Mouse (Mus musculus): ENCODE measurements around the gene Ppp1r16b. TPM values are rescaled to one million over a fixed set of nuclear protein-coding genes. Genes with fewer than 3 reads are reported as not detected.

The Ppp1r16b gene
- polyA plus RNA-seq, 1 experiment, result 5.3 TPM

GRCm38 (mm10) chr2:158655806-158656205 lies 9.4 kb upstream of the Ppp1r16b start:
- 77% methylated on average over 4 of the region's 4 CpGs for WGBS
- peaks cover 5% of the 10 kb centered on the region; the same call in 1 of the 2 replicates for H3K4me1 ChIP-seq (ENCODE audit: control insufficient read depth, insufficient read depth, low read length)
- H3K4me3 ChIP-seq (replicated peaks; ENCODE audit: control insufficient read depth, low read depth, low read length), result no peak overlapping the region
- no peak overlapping the region for H3K27ac ChIP-seq (ENCODE audit: control insufficient read depth, insufficient read depth, low read depth, low read length, poor library complexity)
- TF ChIP-seq CTCF (IDR thresholded peaks at IDR 0.05; ENCODE audit: control insufficient read depth, insufficient read depth, low read length), result no peak
- TF ChIP-seq POLR2A (IDR thresholded peaks at IDR 0.05; ENCODE audit: borderline replicate concordance, control insufficient read depth, low read depth, low read length), result no peak

- Histone ChIP-seq H3K4me3 (replicated peaks; ENCODE audit: control insufficient read depth, low read depth, low read length) (no peak overlapping the region), H3K4me1 (ENCODE audit: control insufficient read depth, insufficient read depth, low read length) (peaks cover 2% of the 10 kb centered on the region; the same call in 1 of the 2 replicates), H3K27ac (ENCODE audit: control insufficient read depth, insufficient read depth, low read depth, low read length, poor library complexity) (no peak overlapping the region)
- WGBS, result 13% methylated on average over 6 of the region's 6 CpGs
- no peak for TF ChIP-seq POLR2A (IDR thresholded peaks at IDR 0.05; ENCODE audit: borderline replicate concordance, control insufficient read depth, low read depth, low read length)
- TF ChIP-seq CTCF (IDR thresholded peaks at IDR 0.05; ENCODE audit: control insufficient read depth, insufficient read depth, low read length), result no peak
These were observed 6.4 kb upstream of the Ppp1r16b start for GRCm38 (mm10) chr2:158658822-158659221.

GRCm38 (mm10) chr2:158659346-158659745 lies 5.9 kb upstream of the Ppp1r16b start:
- 56% methylated on average over 3 of the region's 3 CpGs for WGBS

GRCm38 (mm10) chr2:158666071-158666800 lies 1.0 kb downstream of the Ppp1r16b start:
- Histone ChIP-seq H3K4me1 (ENCODE audit: control insufficient read depth, insufficient read depth, low read length) (peaks cover 3% of the 10 kb centered on the region; the same call in 1 of the 2 replicates), H3K4me3 (replicated peaks; ENCODE audit: control insufficient read depth, low read depth, low read length) (no peak overlapping the region), H3K27ac (ENCODE audit: control insufficient read depth, insufficient read depth, low read depth, low read length, poor library complexity) (peak overlapping the region; percentile 73)
- TF ChIP-seq CTCF (IDR thresholded peaks at IDR 0.05; ENCODE audit: control insufficient read depth, insufficient read depth, low read length), result no peak
- TF ChIP-seq POLR2A (IDR thresholded peaks at IDR 0.05; ENCODE audit: borderline replicate concordance, control insufficient read depth, low read depth, low read length), result no peak
- 20% methylated on average over 13 of the region's 13 CpGs for WGBS

More at GRCm38 (mm10) chr2:158659346-158659745, 5.9 kb upstream of the Ppp1r16b start:
- Histone ChIP-seq H3K4me3 (replicated peaks; ENCODE audit: control insufficient read depth, low read depth, low read length) (no peak overlapping the region), H3K27ac (ENCODE audit: control insufficient read depth, insufficient read depth, low read depth, low read length, poor library complexity) (no peak overlapping the region), H3K4me1 (ENCODE audit: control insufficient read depth, insufficient read depth, low read length) (peaks cover 2% of the 10 kb centered on the region; the same call in 1 of the 2 replicates)
- TF ChIP-seq POLR2A (IDR thresholded peaks at IDR 0.05; ENCODE audit: borderline replicate concordance, control insufficient read depth, low read depth, low read length), result no peak
- no peak for TF ChIP-seq CTCF (IDR thresholded peaks at IDR 0.05; ENCODE audit: control insufficient read depth, insufficient read depth, low read length)

GRCm38 (mm10) chr2:158667022-158667670 lies 1.9 kb downstream of the Ppp1r16b start:
- peak overlapping the region; percentile 62 for H3K4me3 ChIP-seq (replicated peaks; ENCODE audit: control insufficient read depth, low read depth, low read length)
- peaks cover 3% of the 10 kb centered on the region; the same call in 1 of the 2 replicates for H3K4me1 ChIP-seq (ENCODE audit: control insufficient read depth, insufficient read depth, low read length)
- H3K27ac ChIP-seq (ENCODE audit: control insufficient read depth, insufficient read depth, low read depth, low read length, poor library complexity), result peak overlapping the region; percentile 73
- peak; percentile 67; the same call in 1 of the 2 replicates for TF ChIP-seq POLR2A (IDR thresholded peaks at IDR 0.05; ENCODE audit: borderline replicate concordance, control insufficient read depth, low read depth, low read length)
- TF ChIP-seq CTCF (IDR thresholded peaks at IDR 0.05; ENCODE audit: control insufficient read depth, insufficient read depth, low read length), result no peak
- 1% methylated on average over 47 of the region's 47 CpGs for WGBS

GRCm38 (mm10) chr2:158667671-158668432 lies 2.7 kb downstream of the Ppp1r16b start:
- Histone ChIP-seq H3K4me1 (ENCODE audit: control insufficient read depth, insufficient read depth, low read length) (peaks cover 3% of the 10 kb centered on the region; the same call in 1 of the 2 replicates), H3K4me3 (replicated peaks; ENCODE audit: control insufficient read depth, low read depth, low read length) (peak overlapping the region; percentile 62), H3K27ac (ENCODE audit: control insufficient read depth, insufficient read depth, low read depth, low read length, poor library complexity) (peak overlapping the region; percentile 73)
- no peak for TF ChIP-seq POLR2A (IDR thresholded peaks at IDR 0.05; ENCODE audit: borderline replicate concordance, control insufficient read depth, low read depth, low read length)
- TF ChIP-seq CTCF (IDR thresholded peaks at IDR 0.05; ENCODE audit: control insufficient read depth, insufficient read depth, low read length), result no peak
- 2% methylated on average over 54 of the region's 54 CpGs for WGBS

GRCm38 (mm10) chr2:158668433-158669010 lies 3.3 kb downstream of the Ppp1r16b start:
- WGBS, result 11% methylated on average over 23 of the region's 23 CpGs
- TF ChIP-seq CTCF (IDR thresholded peaks at IDR 0.05; ENCODE audit: control insufficient read depth, insufficient read depth, low read length), result no peak
- TF ChIP-seq POLR2A (IDR thresholded peaks at IDR 0.05; ENCODE audit: borderline replicate concordance, control insufficient read depth, low read depth, low read length), result no peak
- Histone ChIP-seq H3K4me1 (ENCODE audit: control insufficient read depth, insufficient read depth, low read length) (peaks cover 3% of the 10 kb centered on the region; the same call in 1 of the 2 replicates), H3K4me3 (replicated peaks; ENCODE audit: control insufficient read depth, low read depth, low read length) (peak overlapping the region; percentile 62), H3K27ac (ENCODE audit: control insufficient read depth, insufficient read depth, low read depth, low read length, poor library complexity) (peak overlapping the region; percentile 73)
